Mouse (Mus musculus) monocyte, adult 5-6 weeks (primary cell): ENCODE measurements around the gene Map3k5. TPM values are rescaled to one million over a fixed set of nuclear protein-coding genes. Genes with fewer than 3 reads are reported as not detected.

Experiments used
- ATAC-seq: fragments of 153-309, 156-312 bp; replicated peaks from 2 replicates; pipeline ENCODE4 v1.8.0; 2017; ENCODE audit warnings: mild to moderate bottlenecking; ENCODE audit not compliant: low TSS enrichment, insufficient number of reproducible peaks, severe bottlenecking, poor library complexity, low FRiP score
- total RNA-seq: library from RNA; stranded (forward); fragments of 200-1000, 200-491, 200-594 nt; gene quantifications from 3 replicates; pipeline ENCODE4 v1.2.3, GENCODE M21; 2017

Gene Map3k5
- total RNA-seq, 1 experiment from 2014 or later, result 99.2 TPM

- ATAC-seq, result no peak
These were observed 91.7 kb downstream of the Map3k5 start for GRCm38 (mm10) chr10:20025781-20026520.

GRCm38 (mm10) chr10:20030703-20031102 is 96.4 kb downstream of the Map3k5 start:
- ATAC-seq, result no peak

GRCm38 (mm10) chr10:20031936-20032335 is 97.7 kb downstream of the Map3k5 start:
- no peak for ATAC-seq

GRCm38 (mm10) chr10:20036375-20036774 is 102.1 kb downstream of the Map3k5 start:
- 0 out of 2 replicates have a peak, but pooled peaks have one; percentile 59 for ATAC-seq

GRCm38 (mm10) chr10:20036846-20037245 is 102.6 kb downstream of the Map3k5 start:
- ATAC-seq, result peak; percentile 53; the same call in 1 of the 2 replicates

- ATAC-seq, result no peak
These were observed 105.3 kb downstream of the Map3k5 start for GRCm38 (mm10) chr10:20039531-20039930.

GRCm38 (mm10) chr10:20040116-20040515 is 105.8 kb downstream of the Map3k5 start:
- ATAC-seq, result no peak

GRCm38 (mm10) chr10:20040677-20041076 is 106.4 kb downstream of the Map3k5 start:
- no peak for ATAC-seq

GRCm38 (mm10) chr10:20042081-20042480 is 107.8 kb downstream of the Map3k5 start:
- ATAC-seq, result no peak

GRCm38 (mm10) chr10:20044051-20044450 is 109.8 kb downstream of the Map3k5 start:
- ATAC-seq, result no peak

GRCm38 (mm10) chr10:20045733-20046495 is 111.6 kb downstream of the Map3k5 start:
- no peak for ATAC-seq

GRCm38 (mm10) chr10:20056859-20057644 is 122.8 kb downstream of the Map3k5 start:
- ATAC-seq, result no peak

GRCm38 (mm10) chr10:20058031-20058430 is 123.8 kb downstream of the Map3k5 start:
- peak; percentile 80 for ATAC-seq

- peak; percentile 42 for ATAC-seq
These were observed 124.6 kb downstream of the Map3k5 start for GRCm38 (mm10) chr10:20058841-20059240.

- ATAC-seq, result no peak
These were observed 126.2 kb downstream of the Map3k5 start for GRCm38 (mm10) chr10:20060320-20060970.

- ATAC-seq, result no peak
These were observed 130.4 kb downstream of the Map3k5 start for GRCm38 (mm10) chr10:20064556-20065207.

GRCm38 (mm10) chr10:20066069-20066665 is 131.9 kb downstream of the Map3k5 start:
- ATAC-seq, result no peak
